Mouse (Mus musculus) myocyte (in vitro differentiated cells): ENCODE results near the gene Pcsk2. TPM values are rescaled to one million over a fixed set of nuclear protein-coding genes. Genes with fewer than 3 reads are reported as not detected.

ENCODE experiments used
- H3K27me3 ChIP-seq: one replicate; pipeline ENCODE4 v1.6.1; 2011; ENCODE audit not compliant: control insufficient read depth, insufficient read depth, insufficient read length
- H3K36me3 ChIP-seq: one replicate; pipeline ENCODE4 v1.6.1; 2011; ENCODE audit not compliant: control insufficient read depth, insufficient read depth
- H3K4me2 ChIP-seq: one replicate; pipeline ENCODE4 v1.6.1; 2011; ENCODE audit warnings: low read depth, control low read depth
- H3K4me3 ChIP-seq: one replicate; pipeline ENCODE4 v1.5.1; 2011; ENCODE audit warnings: mild to moderate bottlenecking, control low read depth, moderate library complexity
- H3K79me2 ChIP-seq: one replicate; pipeline ENCODE4 v1.6.1; 2011; ENCODE audit not compliant: control insufficient read depth, insufficient read depth
- H3ac ChIP-seq: one replicate; pipeline ENCODE4 v1.6.1; 2011; ENCODE audit not compliant: control insufficient read depth, insufficient read length
- CEBPB ChIP-seq: IDR thresholded peaks from 2 replicates; pipeline ENCODE4 v1.6.1; 2011; ENCODE audit warnings: mild to moderate bottlenecking, moderate library complexity; ENCODE audit not compliant: poor library complexity, insufficient read depth, severe bottlenecking
- E2F4 ChIP-seq: IDR thresholded peaks from one replicate; pipeline ENCODE4 v1.6.1; 2011; ENCODE audit warnings: mild to moderate bottlenecking, control low read depth, moderate library complexity; ENCODE audit not compliant: insufficient read depth
- MAX ChIP-seq: IDR thresholded peaks from one replicate; pipeline ENCODE4 v1.6.1; 2011; ENCODE audit warnings: low read depth, mild to moderate bottlenecking, control low read depth
- MYOD1 ChIP-seq, 3 experiments: IDR thresholded peaks; one replicate each; pipeline ENCODE4 v1.6.1; 2011; ENCODE audit warnings: control low read depth in 2 of 3, low read depth in 2 of 3, mild to moderate bottlenecking in 2 of 3, moderate library complexity in 1 of 3; ENCODE audit not compliant: insufficient read length in 2 of 3, control insufficient read depth in 1 of 3
- MYOG ChIP-seq, 3 experiments: IDR thresholded peaks; one replicate each; pipeline ENCODE4 v1.6.1; 2011; ENCODE audit warnings: control low read depth in 2 of 3, low read depth in 2 of 3, mild to moderate bottlenecking in 2 of 3; ENCODE audit not compliant: insufficient read length in 2 of 3, control insufficient read depth in 1 of 3, insufficient read depth in 1 of 3
- POLR2A ChIP-seq: IDR thresholded peaks from one replicate; pipeline ENCODE4 v1.6.1; 2011; ENCODE audit warnings: low read depth, mild to moderate bottlenecking, control low read depth, moderate library complexity; ENCODE audit not compliant: insufficient read length
- POLR2AphosphoS2 ChIP-seq: IDR thresholded peaks from one replicate; pipeline ENCODE4 v1.6.1; 2011; ENCODE audit warnings: low read depth, control low read depth; ENCODE audit not compliant: insufficient read length
- REST ChIP-seq: IDR thresholded peaks from one replicate; pipeline ENCODE4 v1.6.1; 2011; ENCODE audit warnings: mild to moderate bottlenecking, control low read depth, moderate library complexity; ENCODE audit not compliant: insufficient read depth, insufficient read length
- SRF ChIP-seq: IDR thresholded peaks from one replicate; pipeline ENCODE4 v1.6.1; 2011; ENCODE audit warnings: low read depth; ENCODE audit not compliant: control insufficient read depth, insufficient read length
- TCF12 ChIP-seq: IDR thresholded peaks from one replicate; pipeline ENCODE4 v1.6.1; 2011; ENCODE audit warnings: mild to moderate bottlenecking, control low read depth; ENCODE audit not compliant: poor library complexity, insufficient read depth, severe bottlenecking
- TCF3 ChIP-seq: IDR thresholded peaks from one replicate; pipeline ENCODE4 v1.6.1; 2011; ENCODE audit warnings: low read depth, control low read depth; ENCODE audit not compliant: insufficient read length
- USF1 ChIP-seq: IDR thresholded peaks from one replicate; pipeline ENCODE4 v1.6.1; 2011; ENCODE audit warnings: low read depth, mild to moderate bottlenecking, control low read depth, moderate library complexity
- polyA plus RNA-seq: library from polyadenylated mRNA; unstranded; fragments of >200 nt; fragmentation: generic; extraction: Trizol; gene quantifications from one replicate; pipeline ENCODE4 v1.2.1, GENCODE M21; 2012; ENCODE audit warnings: missing spikeins

Gene Pcsk2
- polyA plus RNA-seq, 1 experiment, result 0.01 TPM

- Histone ChIP-seq H3K36me3 (no peaks in the 10 kb centered on the region), H3ac (no peak overlapping the region), H3K4me2 (peak overlapping the region; percentile 92), H3K27me3 (no peaks in the 10 kb centered on the region), H3K79me2 (no peaks in the 10 kb centered on the region), H3K4me3 (no peak overlapping the region)
- TF ChIP-seq MYOG (IDR thresholded peaks at IDR 0.05; ENCODE audit: control insufficient read depth in 1 of 3, insufficient read depth in 1 of 3, insufficient read length in 2 of 3, low read depth in 2 of 3) (no peak), MAX (no peak), USF1 (no peak), E2F4 (no peak), TCF3 (no peak), REST (no peak), SRF (no peak), POLR2AphosphoS2 (no peak), MYOD1 (IDR thresholded peaks at IDR 0.05; ENCODE audit: control insufficient read depth in 1 of 3, insufficient read length in 2 of 3, low read depth in 2 of 3) (no peak), TCF12 (no peak), CEBPB (no peak), POLR2A (no peak)
Observed at GRCm38 (mm10) chr2:143837291-143837701, 291.3 kb downstream of the Pcsk2 start.

- Histone ChIP-seq H3ac (no peak overlapping the region), H3K36me3 (no peaks in the 10 kb centered on the region), H3K27me3 (no peaks in the 10 kb centered on the region), H3K4me2 (no peak overlapping the region), H3K79me2 (no peaks in the 10 kb centered on the region), H3K4me3 (no peak overlapping the region)
- no peak for TF ChIP-seq USF1
- no peak for TF ChIP-seq MAX
- TF ChIP-seq CEBPB, result no peak
- no peak for TF ChIP-seq POLR2A
- TF ChIP-seq MYOD1 (IDR thresholded peaks at IDR 0.05; ENCODE audit: control insufficient read depth in 1 of 3, insufficient read length in 2 of 3, low read depth in 2 of 3), result no peak
- no peak for TF ChIP-seq E2F4
- no peak for TF ChIP-seq TCF12
- TF ChIP-seq REST, result no peak
- no peak for TF ChIP-seq TCF3
- no peak for TF ChIP-seq POLR2AphosphoS2
Observed at GRCm38 (mm10) chr2:143838698-143839097, 292.7 kb downstream of the Pcsk2 start.

- no peaks in the 10 kb centered on the region for H3K36me3 ChIP-seq
- TF ChIP-seq TCF3, result no peak
- no peak for TF ChIP-seq USF1
- TF ChIP-seq POLR2A, result no peak
- no peak for TF ChIP-seq SRF
- TF ChIP-seq REST, result no peak
- no peak for TF ChIP-seq POLR2AphosphoS2
- no peak for TF ChIP-seq MAX
- TF ChIP-seq MYOG (IDR thresholded peaks at IDR 0.05; ENCODE audit: control insufficient read depth in 1 of 3, insufficient read depth in 1 of 3, insufficient read length in 2 of 3, low read depth in 2 of 3), result no peak
- TF ChIP-seq TCF12, result no peak
- no peak for TF ChIP-seq E2F4
- H3K79me2 ChIP-seq, result no peaks in the 10 kb centered on the region
- H3ac ChIP-seq, result no peak overlapping the region
- H3K4me3 ChIP-seq, result no peak overlapping the region
- H3K27me3 ChIP-seq, result no peaks in the 10 kb centered on the region
- H3K4me2 ChIP-seq, result no peak overlapping the region
Observed at GRCm38 (mm10) chr2:143839458-143839857, 293.5 kb downstream of the Pcsk2 start.

DNA sequence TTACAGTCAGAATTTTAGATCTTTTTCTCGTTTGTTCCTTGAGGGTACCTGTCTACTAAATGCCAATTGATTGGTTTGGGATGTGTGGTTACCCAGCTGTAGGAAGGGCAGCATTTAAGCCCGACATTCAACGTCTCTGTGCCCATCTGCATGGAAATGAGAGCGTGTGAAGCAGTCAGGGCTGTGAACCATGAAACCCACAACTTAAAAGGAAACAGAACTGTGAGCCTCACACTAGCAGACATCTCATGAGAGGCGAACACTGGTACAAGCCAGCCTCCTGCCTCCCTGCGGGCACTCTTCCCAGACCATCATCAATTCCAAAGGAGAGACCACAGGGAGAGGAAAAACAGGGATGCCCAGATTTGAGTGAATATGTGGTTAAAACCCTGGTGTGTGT is 294.9 kb downstream of the Pcsk2 start:
- Histone ChIP-seq H3ac (no peak overlapping the region), H3K4me2 (no peak overlapping the region), H3K36me3 (no peaks in the 10 kb centered on the region), H3K4me3 (no peak overlapping the region), H3K79me2 (no peaks in the 10 kb centered on the region), H3K27me3 (no peaks in the 10 kb centered on the region)
- no peak for TF ChIP-seq MYOG (IDR thresholded peaks at IDR 0.05; ENCODE audit: control insufficient read depth in 1 of 3, insufficient read depth in 1 of 3, insufficient read length in 2 of 3, low read depth in 2 of 3)
- TF ChIP-seq MAX, result no peak
- TF ChIP-seq SRF, result no peak
- TF ChIP-seq USF1, result no peak
- TF ChIP-seq POLR2AphosphoS2, result no peak
- TF ChIP-seq TCF3, result no peak

DNA sequence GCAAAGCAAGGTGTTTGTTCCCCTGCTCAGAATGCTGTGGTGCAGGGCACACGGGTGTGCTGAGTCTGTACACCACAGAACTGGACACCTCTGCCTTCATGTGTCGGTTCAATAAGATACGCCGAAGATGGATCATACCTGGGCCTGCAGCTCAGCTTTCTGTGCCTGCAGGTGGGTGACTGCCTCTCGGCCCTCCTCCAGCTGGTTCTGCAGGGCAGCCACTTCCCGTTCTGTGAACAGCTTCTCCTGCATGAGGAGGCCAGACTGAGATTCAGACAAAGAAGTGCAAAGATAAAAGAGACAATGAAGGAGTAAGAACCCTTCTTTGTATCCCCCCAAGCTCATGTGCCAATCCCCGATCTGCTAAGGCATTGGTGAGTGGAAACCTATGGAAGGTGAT is 295.6 kb downstream of the Pcsk2 start:
- Histone ChIP-seq H3K4me2 (no peak overlapping the region), H3ac (no peak overlapping the region), H3K36me3 (no peaks in the 10 kb centered on the region), H3K79me2 (no peaks in the 10 kb centered on the region), H3K27me3 (no peaks in the 10 kb centered on the region), H3K4me3 (no peak overlapping the region)
- TF ChIP-seq CEBPB, result no peak
- no peak for TF ChIP-seq POLR2A
- no peak for TF ChIP-seq USF1
- TF ChIP-seq MYOG (IDR thresholded peaks at IDR 0.05; ENCODE audit: control insufficient read depth in 1 of 3, insufficient read depth in 1 of 3, insufficient read length in 2 of 3, low read depth in 2 of 3), result no peak
- no peak for TF ChIP-seq TCF12
- TF ChIP-seq SRF, result no peak
- TF ChIP-seq TCF3, result no peak
- no peak for TF ChIP-seq POLR2AphosphoS2
- TF ChIP-seq REST, result no peak
- TF ChIP-seq MYOD1 (IDR thresholded peaks at IDR 0.05; ENCODE audit: control insufficient read depth in 1 of 3, insufficient read length in 2 of 3, low read depth in 2 of 3), result no peak
- no peak for TF ChIP-seq E2F4
- TF ChIP-seq MAX, result no peak
